Mouse (Mus musculus) heart, adult 10 weeks (tissue): Measurements from ENCODE around the gene Tmem201. TPM values are rescaled to one million over a fixed set of nuclear protein-coding genes. Genes with fewer than 3 reads are reported as not detected.

Experiments
- polyA plus RNA-seq: library from polyadenylated mRNA; stranded (reverse); fragments of 350-450 nt; fragmentation: Illumina TruSeq; extraction: RNeasy Lipid Tissue Mini Kit (QIAGEN cat#74804); gene quantifications from one replicate; pipeline ENCODE4 v1.2.3, GENCODE M21; 2014; ENCODE audit warnings: low read depth, low replicate concordance

The Tmem201 gene
- polyA plus RNA-seq: 72.0 TPM

GRCm38 (mm10) chr4:149737383-149738324 lies at the start of gene Tmem201:
Tmem201 (minus strand) TSS chr4:149738044.

DNA sequence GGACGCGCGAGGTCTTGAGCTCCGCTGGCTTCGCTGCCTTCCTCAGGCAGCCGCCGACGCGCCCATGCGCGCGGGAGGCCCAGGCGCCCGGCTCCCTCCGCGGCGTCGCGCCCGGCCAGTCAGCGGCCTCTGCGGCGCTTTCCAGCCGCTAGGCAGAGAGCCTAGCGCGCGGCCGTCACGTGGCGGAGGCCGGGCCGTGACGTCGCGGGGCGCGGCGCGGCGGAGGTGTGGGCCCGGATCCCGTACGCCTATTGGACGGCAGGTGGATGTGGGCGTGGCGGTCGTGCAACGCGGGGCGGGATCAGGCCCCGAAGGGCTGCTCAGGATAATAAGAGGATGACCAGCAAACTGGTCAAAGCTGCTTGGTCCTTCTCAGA lies 36.2 kb upstream of the Tmem201 start, which contains the start of gene Slc25a33:
Gene Slc25a33 (minus strand): TSS at position 184 of the 377 bp plus-strand sequence.

DNA sequence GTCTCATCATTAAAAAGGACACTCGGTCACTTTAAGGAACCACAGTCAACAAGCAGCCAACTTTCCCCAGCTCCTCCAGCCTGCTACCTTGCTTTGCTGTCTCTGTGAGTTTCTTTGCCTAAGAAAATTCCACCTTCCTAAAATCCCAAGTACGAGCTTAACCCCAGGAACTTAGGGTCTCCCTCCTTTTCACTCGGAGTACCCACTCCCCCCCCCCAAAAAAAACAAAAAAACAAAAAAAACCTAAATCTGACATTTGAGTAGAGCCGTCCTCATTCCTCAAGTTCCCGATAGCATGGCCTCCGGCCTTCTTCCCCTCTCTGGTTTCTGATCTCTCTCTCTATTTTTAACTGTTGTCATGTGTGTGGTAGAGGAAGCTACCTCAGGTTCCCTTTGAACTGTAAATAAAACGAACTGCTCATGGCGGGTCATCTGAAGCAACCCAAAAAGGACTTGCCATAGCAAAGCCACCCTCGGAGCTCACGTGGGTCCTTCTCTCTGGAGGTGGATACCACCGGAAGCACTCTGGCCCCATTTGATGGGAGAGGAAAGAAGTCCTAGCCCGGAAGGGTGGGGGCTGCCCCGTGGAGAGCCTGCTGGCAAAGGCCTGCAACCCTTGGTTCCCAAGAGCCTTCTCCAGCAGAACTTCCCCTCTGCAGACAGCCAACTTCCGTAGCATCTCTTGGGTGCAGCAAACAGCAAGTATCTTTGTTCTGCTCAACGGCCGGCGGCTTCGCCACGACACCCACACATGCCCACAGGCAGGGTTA lies 35.4 kb downstream of the Tmem201 start, which contains the start of gene Pik3cd:
Gene Pik3cd (minus strand): TSS at position 362 of the 770 bp plus-strand sequence.

Other genes with a start within 250 kb of the Tmem201 start
- 20.2 TPM for gene Ctnnbip1, start 219.8 kb downstream of the Tmem201 start, polyA plus RNA-seq
- 48.0 TPM for gene Clstn1, start 151.6 kb downstream of the Tmem201 start, polyA plus RNA-seq
- gene Pik3cd, start 35.5 kb downstream of the Tmem201 start, polyA plus RNA-seq: 2.7 TPM
- gene Slc25a33, start 36.2 kb upstream of the Tmem201 start, polyA plus RNA-seq: 17.3 TPM
- gene Spsb1, start 217.0 kb upstream of the Tmem201 start, polyA plus RNA-seq: 30.6 TPM